Mouse (Mus musculus): ENCODE results near the gene Lcn10. TPM values are rescaled to one million over a fixed set of nuclear protein-coding genes. Genes with fewer than 3 reads are reported as not detected.
"Not testable (repeated sequence)": the region's sequence is repeated elsewhere in the genome, so short reads cannot be mapped to it uniquely, and the experiment has no call there.

The Lcn10 gene
- 0.06 TPM in 1 of 2 replicates, not detected in the other for polyA plus RNA-seq (2012; rRNA removed)

- no peak for DNase-seq (ENCODE audit: low spot score)
Observed at GRCm38 (mm10) chr2:25682426-25682825, at the start of gene Lcn10. TSS of gene Lcn10 (plus strand) at chr2:25682726.

- DNase-seq (ENCODE audit: low spot score), result no peak
Observed at GRCm38 (mm10) chr2:25633616-25634015, 48.9 kb upstream of the Lcn10 start.

- DNase-seq (ENCODE audit: low spot score), result no peak
Observed at GRCm38 (mm10) chr2:25634046-25634445, 48.5 kb upstream of the Lcn10 start.

GRCm38 (mm10) chr2:25639890-25640289, 42.6 kb upstream of the Lcn10 start:
- DNase-seq (ENCODE audit: low spot score), result no peak

GRCm38 (mm10) chr2:25652902-25653301, 29.6 kb upstream of the Lcn10 start, which contains the start of gene Lcn8:
TSS of gene Lcn8 (plus strand) at chr2:25653120.
- DNase-seq (ENCODE audit: low spot score), result no peak

GRCm38 (mm10) chr2:25654502-25654901, 28.0 kb upstream of the Lcn10 start:
- no peak for DNase-seq (ENCODE audit: low spot score)

- no peak for DNase-seq (ENCODE audit: low spot score)
Observed at GRCm38 (mm10) chr2:25656691-25657090, 25.8 kb upstream of the Lcn10 start.

GRCm38 (mm10) chr2:25657246-25657645, 25.3 kb upstream of the Lcn10 start:
- DNase-seq (ENCODE audit: low spot score), result no peak

- DNase-seq (ENCODE audit: low spot score), result no peak
Observed at GRCm38 (mm10) chr2:25657652-25658051, 24.9 kb upstream of the Lcn10 start, which contains the start of gene Lcn5. TSS of gene Lcn5 (plus strand) at chr2:25657952.

- no peak for DNase-seq (ENCODE audit: low spot score)
Observed at GRCm38 (mm10) chr2:25660279-25660678, 22.2 kb upstream of the Lcn10 start.

GRCm38 (mm10) chr2:25661245-25661970, 21.1 kb upstream of the Lcn10 start:
- no peak for DNase-seq (ENCODE audit: low spot score)

- no peak for DNase-seq (ENCODE audit: low spot score)
Observed at GRCm38 (mm10) chr2:25663511-25663910, 19.0 kb upstream of the Lcn10 start.

GRCm38 (mm10) chr2:25664125-25664524, 18.4 kb upstream of the Lcn10 start:
- no peak for DNase-seq (ENCODE audit: low spot score)

- no peak for DNase-seq (ENCODE audit: low spot score)
Observed at GRCm38 (mm10) chr2:25666516-25666915, 16.0 kb upstream of the Lcn10 start.

- no peak for DNase-seq (ENCODE audit: low spot score)
Observed at GRCm38 (mm10) chr2:25676486-25676885, 6.0 kb upstream of the Lcn10 start, which contains the start of gene Lcn6. TSS of gene Lcn6 (plus strand) at chr2:25676786.

GRCm38 (mm10) chr2:25679559-25679958, 3.0 kb upstream of the Lcn10 start:
- no peak for DNase-seq (ENCODE audit: low spot score)

- no peak for DNase-seq (ENCODE audit: low spot score)
Observed at GRCm38 (mm10) chr2:25686941-25687340, 4.4 kb downstream of the Lcn10 start.

- DNase-seq (ENCODE audit: low spot score), result no peak
Observed at GRCm38 (mm10) chr2:25694605-25695004, 12.1 kb downstream of the Lcn10 start.

GRCm38 (mm10) chr2:25696951-25697350, 14.4 kb downstream of the Lcn10 start:
- no peak for DNase-seq (ENCODE audit: low spot score)

GRCm38 (mm10) chr2:25698696-25699095, 16.2 kb downstream of the Lcn10 start:
- no peak for DNase-seq (ENCODE audit: low spot score)

- DNase-seq (ENCODE audit: low spot score), result not testable (repeated sequence)
Observed at GRCm38 (mm10) chr2:25699743-25700142, 17.2 kb downstream of the Lcn10 start, which contains the start of gene Obp2a. TSS of gene Obp2a (plus strand) at chr2:25700043.

GRCm38 (mm10) chr2:25701001-25701400, 18.5 kb downstream of the Lcn10 start:
- DNase-seq (ENCODE audit: low spot score), result no peak

- DNase-seq (ENCODE audit: low spot score), result no peak
Observed at GRCm38 (mm10) chr2:25703706-25704105, 21.2 kb downstream of the Lcn10 start.
